Mouse (Mus musculus) c-Kit-positive CD71-negative TER-119-negative erythroid progenitor cells, embryonic 14.5 days (primary cell): Measurements from ENCODE around the gene 5730455P16Rik.
"Not testable (repeated sequence)": the region's sequence is repeated elsewhere in the genome, so short reads cannot be mapped to it uniquely, and the experiment has no call there.

Experiments
- DNase-seq: peaks from one replicate; pipeline ENCODE4 v3.0.0-alpha.2; 2013; ENCODE audit warnings: low read depth

Gene 5730455P16Rik

DNA sequence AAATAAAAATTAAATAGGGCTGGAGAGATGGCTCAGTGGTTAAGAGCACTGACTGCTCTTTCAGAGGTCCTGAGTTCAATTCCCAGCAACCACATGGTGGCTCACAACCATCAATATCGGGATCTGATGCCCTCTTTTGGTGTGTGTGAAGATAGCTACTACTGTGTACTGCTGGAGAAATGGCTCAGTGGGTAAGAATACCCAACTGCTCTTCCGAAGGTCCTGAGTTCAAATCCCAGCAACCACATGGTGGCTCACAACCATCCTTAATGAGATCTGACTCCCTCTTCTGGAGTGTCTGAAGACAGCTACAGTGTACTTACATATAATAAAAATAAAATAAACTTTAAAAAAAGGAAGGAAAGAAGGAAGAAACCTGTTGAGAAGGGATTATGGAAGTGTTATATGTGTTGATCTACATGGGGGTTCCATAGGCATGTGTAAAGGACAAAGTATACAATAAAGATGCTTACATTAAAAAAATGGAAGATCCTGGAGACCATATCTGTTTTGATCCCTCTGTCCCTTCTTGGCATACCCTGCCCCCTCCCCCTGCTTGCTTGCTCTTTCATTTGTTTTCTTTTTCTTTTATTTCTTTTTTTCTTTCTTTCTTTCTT is 726 bp upstream of the 5730455P16Rik start:
- not testable (repeated sequence) for DNase-seq

- DNase-seq, result no peak
These were observed 1.2 kb downstream of the 5730455P16Rik start for GRCm38 (mm10) chr11:80376651-80377050.

GRCm38 (mm10) chr11:80368949-80369348 is 8.9 kb downstream of the 5730455P16Rik start:
- no peak for DNase-seq

DNA sequence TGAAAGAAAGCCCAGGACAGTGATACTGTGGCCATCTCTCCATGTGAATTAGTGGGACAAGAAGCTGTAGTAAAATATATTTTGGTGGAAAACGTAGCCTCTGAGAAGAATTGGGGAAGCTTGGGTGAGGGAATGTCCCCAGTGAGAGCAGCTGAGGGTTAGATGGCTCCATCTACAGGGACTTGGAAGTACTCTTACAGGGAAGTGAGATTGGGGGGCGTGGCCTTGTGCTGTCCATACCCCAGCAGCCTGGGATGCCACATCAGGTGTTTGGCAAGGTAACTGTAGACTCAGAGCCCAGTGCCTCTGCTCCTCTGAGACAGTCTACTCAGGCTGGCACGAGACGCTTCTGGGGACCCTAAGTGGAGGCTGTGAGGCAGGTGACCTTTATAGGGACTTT is 23.0 kb downstream of the 5730455P16Rik start:
- DNase-seq, result no peak

GRCm38 (mm10) chr11:80351832-80352430 is 25.9 kb downstream of the 5730455P16Rik start:
- DNase-seq, result peak; percentile 65

- no peak for DNase-seq
These were observed 35.4 kb downstream of the 5730455P16Rik start for GRCm38 (mm10) chr11:80342482-80342881.

DNA sequence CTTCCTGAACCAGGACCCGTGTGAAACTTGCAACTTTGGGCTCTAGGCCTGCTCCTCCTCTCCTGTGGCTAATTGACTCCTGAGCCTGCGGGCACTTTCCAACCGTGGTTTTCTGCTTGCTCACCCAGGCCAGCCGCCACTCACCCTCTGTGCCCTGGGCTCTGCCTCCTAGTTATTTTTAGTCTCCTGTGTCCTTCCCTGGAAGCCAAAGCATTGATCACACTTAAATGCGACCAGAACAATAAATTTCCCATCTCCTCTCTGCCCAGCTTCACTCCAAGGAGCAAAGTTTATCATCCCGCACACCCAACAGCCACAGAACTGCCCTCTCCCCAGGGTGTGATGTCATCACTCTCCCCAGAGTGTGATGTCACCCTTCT is 41.5 kb downstream of the 5730455P16Rik start:
- no peak for DNase-seq

DNA sequence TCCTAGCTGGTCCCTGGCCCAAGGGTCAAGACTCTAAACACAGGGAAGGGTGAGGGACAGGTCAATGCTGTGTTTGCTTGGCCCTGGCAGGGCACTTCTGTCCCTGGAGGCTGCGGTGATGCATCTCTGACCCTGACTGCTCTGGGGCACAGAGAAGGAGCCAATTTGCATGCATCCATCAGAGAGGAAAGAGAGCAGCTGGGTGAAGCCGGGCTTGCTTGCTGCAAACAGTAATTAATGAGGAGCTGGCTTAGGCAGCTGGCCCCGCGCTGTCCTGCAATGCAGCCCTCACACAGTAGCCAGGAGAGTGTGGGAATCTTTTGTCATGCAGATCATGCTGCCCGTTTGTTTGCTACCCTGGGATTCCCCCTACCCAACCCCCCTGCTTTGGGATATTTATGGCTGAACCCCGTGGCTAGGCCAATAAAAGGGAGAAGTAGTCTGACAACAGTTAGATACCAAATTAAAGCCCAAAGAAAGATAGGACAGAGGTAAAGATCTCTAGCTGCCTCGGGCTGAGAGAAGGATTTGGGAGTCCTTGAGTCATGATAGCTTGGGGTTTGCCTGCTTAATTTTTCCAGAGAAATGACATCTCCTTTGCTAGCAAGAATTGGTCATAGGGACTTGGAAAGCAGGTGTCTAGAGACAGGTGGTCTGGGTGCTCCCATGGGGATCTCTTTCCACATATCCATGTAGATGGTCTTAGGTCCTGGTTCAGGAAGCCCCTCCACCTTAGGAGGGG is 42.1 kb downstream of the 5730455P16Rik start:
- DNase-seq, result no peak

- no peak for DNase-seq
These were observed 45.0 kb downstream of the 5730455P16Rik start for GRCm38 (mm10) chr11:80332709-80333400.

DNA sequence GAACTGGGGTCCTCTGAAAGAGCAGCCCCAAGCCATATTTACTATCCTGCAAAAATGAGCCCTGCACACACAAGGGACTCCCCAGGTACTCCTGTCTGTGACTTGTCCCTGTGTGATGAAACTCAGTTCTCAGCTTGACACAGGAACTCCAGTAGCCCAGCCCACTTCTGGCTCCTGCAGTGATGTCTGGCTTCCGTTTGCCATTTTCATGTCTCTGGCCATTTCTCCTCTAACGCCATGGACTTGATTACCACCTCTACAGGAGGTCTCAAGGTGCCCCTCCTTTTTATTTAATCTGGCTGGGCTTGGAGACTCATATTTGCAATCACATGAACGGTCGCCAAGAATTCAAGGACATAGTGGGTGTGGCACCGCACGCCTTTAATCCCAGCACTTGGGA is 53.2 kb downstream of the 5730455P16Rik start:
- DNase-seq, result no peak

DNA sequence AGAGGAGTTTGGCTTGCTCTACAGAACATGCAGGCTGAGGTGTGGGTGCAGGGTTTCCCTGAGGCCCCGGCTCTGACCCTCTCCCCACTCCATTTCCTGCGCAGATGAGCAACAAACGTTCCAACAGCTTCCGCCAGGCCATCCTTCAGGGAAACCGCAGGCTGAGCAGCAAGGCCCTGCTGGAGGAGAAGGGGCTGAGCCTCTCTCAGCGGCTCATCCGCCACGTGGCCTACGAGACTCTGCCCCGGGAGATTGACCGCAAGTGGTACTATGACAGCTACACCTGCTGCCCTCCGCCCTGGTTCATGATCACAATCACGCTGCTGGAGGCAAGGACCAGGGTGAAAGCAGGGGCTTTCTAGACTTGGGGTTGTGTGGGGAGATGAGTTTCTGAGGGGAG is 54.6 kb downstream of the 5730455P16Rik start:
- DNase-seq, result peak; percentile 52

GRCm38 (mm10) chr11:80315743-80316639 is 61.8 kb downstream of the 5730455P16Rik start:
- DNase-seq, result no peak

GRCm38 (mm10) chr11:80313944-80314343 is 63.9 kb downstream of the 5730455P16Rik start:
- no peak for DNase-seq

DNA sequence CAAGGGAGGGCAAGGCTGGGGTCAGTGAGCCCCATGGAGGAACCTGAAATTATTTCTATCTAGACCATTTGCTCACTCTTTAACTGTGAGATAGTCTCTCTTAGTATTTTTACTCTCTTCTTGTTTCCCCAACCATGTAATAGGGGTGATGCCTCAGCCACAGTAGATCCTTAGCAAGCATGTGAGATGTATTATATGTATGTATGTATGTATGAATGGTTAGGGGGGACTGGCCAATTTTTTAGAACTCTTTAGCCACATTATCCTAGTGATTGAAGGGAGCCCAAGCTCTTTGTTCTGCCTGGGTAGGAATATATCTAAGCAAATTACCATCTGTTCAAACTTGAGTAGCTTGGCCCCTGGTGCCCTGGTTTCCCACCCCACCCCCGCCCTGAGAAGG is 64.4 kb downstream of the 5730455P16Rik start:
- no peak for DNase-seq

GRCm38 (mm10) chr11:80312565-80312964 is 65.3 kb downstream of the 5730455P16Rik start:
- DNase-seq, result no peak

GRCm38 (mm10) chr11:80312049-80312448 is 65.8 kb downstream of the 5730455P16Rik start:
- DNase-seq, result no peak

- DNase-seq, result no peak
These were observed 66.6 kb downstream of the 5730455P16Rik start for GRCm38 (mm10) chr11:80311271-80311670.
